Mouse (Mus musculus): Measurements from ENCODE around the gene Hoxc13.
A peak's percentile ranks its signal among the peaks of the same experiment; 100 is the strongest.

DNA sequence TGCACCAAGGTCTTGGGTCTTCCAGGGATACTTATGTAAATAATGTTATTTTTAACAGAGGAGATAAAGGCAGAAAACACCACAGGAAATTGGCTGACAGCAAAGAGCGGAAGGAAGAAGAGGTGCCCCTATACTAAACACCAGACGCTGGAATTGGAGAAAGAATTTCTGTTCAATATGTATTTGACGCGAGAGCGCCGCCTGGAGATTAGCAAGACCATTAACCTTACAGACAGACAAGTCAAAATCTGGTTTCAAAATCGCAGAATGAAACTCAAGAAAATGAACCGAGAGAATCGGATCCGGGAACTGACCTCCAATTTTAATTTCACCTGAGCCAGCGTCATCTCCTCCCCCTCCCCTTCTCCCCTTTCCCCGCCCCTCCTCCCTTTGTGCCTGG is 49.8 kb downstream of the Hoxc13 start:
- TF ChIP-seq CTCF (IDR thresholded peaks at IDR 0.05; ENCODE audit: low read depth) (peak; percentile 55), EP300 (optimal IDR thresholded peaks at IDR 0.05) (no peak)

All from stomach, postnatal 0 days (tissue).